Mouse (Mus musculus): ENCODE measurements at regions not wholly inside any gene's neighbourhood (a gene's known extent, or its start where the extent isn't known, plus 50 kb on each side); places are given as distances from the start of the nearest gene placed in this dataset.
A peak's percentile ranks its signal among the peaks of the same experiment; 100 is the strongest.

DNA sequence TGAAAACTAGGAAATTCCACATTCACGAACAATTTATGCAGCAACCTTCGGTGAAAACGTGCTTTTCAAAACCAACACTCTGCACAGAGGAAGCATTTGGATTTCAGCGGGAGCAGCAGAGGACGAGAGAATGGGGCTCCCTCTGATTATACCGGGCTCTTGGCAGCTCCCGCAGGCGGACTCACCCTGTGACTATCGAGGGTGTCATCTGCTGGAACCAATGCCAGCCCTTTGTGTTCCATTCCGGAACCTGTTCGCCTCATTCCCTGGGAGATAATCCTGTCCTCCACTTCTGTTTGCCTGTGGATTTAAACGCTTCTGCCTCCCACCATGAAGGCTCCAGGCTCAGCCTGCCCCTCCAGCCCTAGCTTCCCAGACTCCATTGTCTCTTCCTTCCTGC is 77.1 kb downstream of the Utp18 start:
- Histone ChIP-seq H3K4me3 (no peak overlapping the region), H3K36me3 (no peaks in the 10 kb centered on the region), H3K27ac (replicated peaks) (no peak overlapping the region), H3K4me2 (replicated peaks) (no peak overlapping the region), H3K9ac (replicated peaks) (no peak overlapping the region), H3K9me3 (no peaks in the 10 kb centered on the region), H3K27me3 (no peaks in the 10 kb centered on the region), H3K4me1 (no peaks in the 10 kb centered on the region)
- ATAC-seq (ENCODE audit: low FRiP score, low read depth) = no peak
- 65% methylated on average over 12 of the region's 12 CpGs for WGBS

DNA sequence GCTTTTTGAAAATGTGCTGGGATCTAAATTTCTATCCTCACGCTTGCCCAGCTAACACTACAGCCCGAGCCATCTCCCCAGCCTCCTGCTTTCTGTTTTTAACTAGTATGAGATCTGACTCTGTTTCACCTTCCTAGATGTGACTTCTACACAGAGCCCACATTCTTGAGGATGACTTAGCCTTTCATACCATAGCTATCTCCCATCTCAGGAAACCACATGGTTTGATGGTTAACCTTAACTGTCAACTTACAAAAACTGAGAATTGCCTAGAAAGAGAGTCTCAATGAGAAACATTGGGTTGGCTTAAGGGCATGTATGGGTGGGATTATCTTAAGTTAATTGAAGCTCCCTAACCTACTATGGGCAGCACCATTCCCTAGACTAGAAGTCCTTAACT is 78.4 kb downstream of the Utp18 start:
- no peak overlapping the region for H3K4me2 ChIP-seq (replicated peaks)
- H3K36me3 ChIP-seq = no peaks in the 10 kb centered on the region
- no peaks in the 10 kb centered on the region for H3K4me1 ChIP-seq
- no peak overlapping the region for H3K4me3 ChIP-seq
- H3K9ac ChIP-seq (replicated peaks) = no peak overlapping the region
- ATAC-seq (ENCODE audit: low FRiP score, low read depth) = no peak
- no peak overlapping the region for H3K27ac ChIP-seq (replicated peaks)
- no peaks in the 10 kb centered on the region for H3K9me3 ChIP-seq
- WGBS = 88% methylated on average over 2 of the region's 2 CpGs
- H3K27me3 ChIP-seq = no peaks in the 10 kb centered on the region

DNA sequence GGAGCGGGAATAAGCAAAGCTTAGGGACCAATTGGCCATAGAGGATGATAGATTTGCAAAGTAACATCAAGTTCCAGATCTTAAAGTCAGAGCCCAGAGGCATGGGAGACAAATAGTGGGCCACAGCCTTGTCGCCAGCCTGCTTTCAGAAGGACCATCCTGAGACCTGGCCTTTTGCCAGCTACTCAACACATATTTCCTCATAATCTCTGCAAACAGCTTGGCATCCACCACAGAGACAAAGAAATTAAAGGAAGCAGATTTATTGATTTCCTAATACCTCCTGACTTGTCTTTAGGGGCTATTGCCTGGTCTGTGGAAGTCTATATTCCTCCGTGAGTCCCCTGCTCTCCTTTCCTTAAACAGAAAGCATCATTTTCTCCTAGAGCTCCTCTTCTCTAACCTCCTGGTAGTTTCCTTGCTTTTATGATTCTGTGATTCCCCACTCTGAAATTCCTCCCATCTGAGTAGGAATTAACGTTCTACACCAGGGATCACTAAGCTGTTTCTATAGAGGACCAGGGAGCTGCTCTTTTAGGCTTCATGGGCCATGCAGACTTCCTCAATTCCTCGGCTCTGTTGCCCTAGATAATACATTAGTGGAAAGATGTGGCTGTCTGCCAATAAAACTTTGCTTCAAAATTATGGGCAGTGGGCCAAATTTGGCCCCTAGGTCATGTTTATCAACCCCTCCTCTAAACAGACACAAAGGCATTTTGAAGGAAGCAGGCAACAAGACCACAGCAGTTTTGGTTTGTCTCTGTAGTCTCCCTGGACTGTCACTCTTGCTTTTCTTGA is 114.2 kb downstream of the Utp18 start:
- ATAC-seq (ENCODE audit: low FRiP score, low read depth) = no peak
- H3K9me3 ChIP-seq = no peaks in the 10 kb centered on the region
- no peak overlapping the region for H3K27ac ChIP-seq (replicated peaks)
- H3K27me3 ChIP-seq = no peaks in the 10 kb centered on the region
- 84% methylated on average over 5 of the region's 5 CpGs for WGBS
- H3K9ac ChIP-seq (replicated peaks) = no peak overlapping the region
- H3K4me3 ChIP-seq = no peak overlapping the region
- no peaks in the 10 kb centered on the region for H3K36me3 ChIP-seq
- H3K4me2 ChIP-seq (replicated peaks) = no peak overlapping the region
- no peaks in the 10 kb centered on the region for H3K4me1 ChIP-seq

DNA sequence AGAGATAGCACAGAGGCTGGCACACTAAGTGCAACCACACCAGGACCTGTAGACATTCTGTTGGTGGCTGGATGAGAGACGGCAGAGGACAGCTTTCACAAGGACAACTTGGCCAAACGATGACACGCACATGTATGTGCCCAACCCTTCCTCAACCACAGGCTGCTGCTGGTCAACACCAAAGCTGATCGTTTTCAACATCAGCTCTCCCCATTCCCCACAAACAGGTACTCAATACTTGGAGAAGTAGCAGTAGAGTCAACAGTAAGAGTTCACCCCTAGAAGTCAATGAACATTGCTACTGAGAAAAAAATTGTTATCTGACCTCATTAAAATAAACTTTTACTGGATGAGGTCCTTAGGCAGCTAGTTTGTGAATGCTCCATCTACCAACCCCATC is 119.6 kb downstream of the Utp18 start:
- Histone ChIP-seq H3K4me1 (peaks cover 3% of the 10 kb centered on the region; the same call in 1 of the 2 replicates), H3K27ac (replicated peaks) (no peak overlapping the region)
- WGBS = 94% methylated on average over 4 of the region's 4 CpGs

DNA sequence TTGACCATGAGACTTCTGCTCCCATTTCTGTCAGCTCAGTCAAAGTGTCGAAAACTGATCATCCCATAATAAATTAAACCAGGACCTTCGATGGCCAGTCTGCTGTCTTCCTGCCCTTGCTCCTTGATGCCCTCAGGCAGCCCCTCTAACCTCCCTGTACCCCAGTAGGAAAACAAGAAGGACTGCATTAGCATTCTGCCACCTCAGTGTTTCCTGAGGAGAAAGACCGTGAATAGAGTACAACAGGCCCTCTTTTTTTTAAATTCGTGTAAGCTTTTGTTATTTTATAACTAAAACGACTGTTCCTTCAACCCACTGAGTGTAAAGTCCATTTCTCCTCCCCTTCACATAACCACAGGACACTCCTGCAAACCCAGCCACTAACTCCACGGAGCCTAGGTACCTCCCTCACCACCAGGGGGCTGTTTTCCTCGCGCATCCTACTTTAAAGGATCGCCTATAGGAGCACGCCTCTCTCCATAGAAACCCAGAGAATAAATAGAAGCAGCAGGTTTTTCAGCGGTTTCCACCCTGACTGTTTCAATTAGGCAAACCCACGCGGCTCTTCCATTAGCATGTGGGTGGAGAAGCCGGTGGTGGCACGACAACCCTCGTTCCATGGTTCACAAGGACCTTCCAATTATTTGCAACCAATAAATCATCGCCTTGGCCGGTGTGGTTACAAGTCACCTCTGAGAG is 122.6 kb downstream of the Utp18 start:
- no peaks in the 10 kb centered on the region for H3K36me3 ChIP-seq
- peak; percentile 76 for ATAC-seq (ENCODE audit: low FRiP score, low read depth)
- 23% methylated on average over 18 of the region's 18 CpGs for WGBS
- no peak overlapping the region for H3K27ac ChIP-seq (replicated peaks)
- H3K27me3 ChIP-seq = no peaks in the 10 kb centered on the region
- no peaks in the 10 kb centered on the region for H3K9me3 ChIP-seq
- no peak overlapping the region for H3K4me3 ChIP-seq
- H3K4me2 ChIP-seq (replicated peaks) = peak overlapping the region; percentile 33
- H3K9ac ChIP-seq (replicated peaks) = no peak overlapping the region
- H3K4me1 ChIP-seq = peaks cover 3% of the 10 kb centered on the region; the same call in 1 of the 2 replicates

More for the DNA sequence above, 119.6 kb downstream of the Utp18 start:
- Histone ChIP-seq H3K9ac (replicated peaks) (no peak overlapping the region), H3K9me3 (no peaks in the 10 kb centered on the region), H3K4me3 (no peak overlapping the region), H3K27me3 (no peaks in the 10 kb centered on the region), H3K4me2 (replicated peaks) (no peak overlapping the region), H3K36me3 (no peaks in the 10 kb centered on the region)
- no peak for ATAC-seq (ENCODE audit: low FRiP score, low read depth)

DNA sequence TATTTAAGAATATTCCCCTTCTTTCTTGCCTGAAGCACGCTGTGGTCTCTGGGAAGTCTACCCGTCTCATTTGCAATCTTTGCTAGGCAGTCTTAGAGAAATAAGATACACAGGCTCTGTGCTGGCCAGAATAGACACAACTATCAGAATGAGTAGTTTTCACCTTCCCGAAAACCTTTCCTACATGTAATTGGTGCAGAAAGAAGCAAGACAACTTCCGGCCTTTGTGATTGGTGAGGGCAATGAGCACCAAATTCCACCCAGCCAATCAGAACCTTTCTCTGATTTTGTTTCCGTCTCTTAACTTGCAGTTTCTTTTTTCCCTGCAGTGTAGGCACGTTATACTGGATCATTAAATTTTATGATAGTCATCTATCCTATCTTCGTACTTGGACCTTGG is 127.7 kb downstream of the Utp18 start:
- WGBS = 90% methylated on average over 7 of the region's 7 CpGs
- no peak overlapping the region for H3K4me2 ChIP-seq (replicated peaks)
- no peak overlapping the region for H3K4me3 ChIP-seq
- no peaks in the 10 kb centered on the region for H3K9me3 ChIP-seq
- no peak for ATAC-seq (ENCODE audit: low FRiP score, low read depth)
- H3K27me3 ChIP-seq = no peaks in the 10 kb centered on the region
- H3K4me1 ChIP-seq = no peaks in the 10 kb centered on the region
- H3K36me3 ChIP-seq = no peaks in the 10 kb centered on the region
- H3K27ac ChIP-seq (replicated peaks) = no peak overlapping the region
- H3K9ac ChIP-seq (replicated peaks) = no peak overlapping the region

DNA sequence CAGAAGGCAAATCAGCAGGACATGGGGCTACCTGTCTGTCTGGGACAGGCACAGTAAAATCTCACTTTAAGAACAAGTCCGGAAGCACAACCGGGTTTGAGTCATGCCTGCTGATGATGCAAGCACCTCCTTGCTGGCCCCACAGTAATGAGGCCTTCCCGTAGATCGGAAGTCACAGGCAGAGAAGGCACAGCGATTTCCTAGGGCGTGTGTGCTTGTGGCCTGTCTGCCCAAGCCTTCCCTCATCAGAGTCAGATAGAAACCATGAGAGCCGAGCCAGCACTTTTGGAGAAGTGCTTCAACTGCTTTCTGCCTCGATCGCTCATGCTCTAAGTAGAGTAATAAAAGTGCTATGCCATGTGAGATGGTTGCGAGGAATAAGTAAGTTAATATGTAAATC is 148.9 kb downstream of the Utp18 start:
- no peak overlapping the region for H3K4me2 ChIP-seq (replicated peaks)
- ATAC-seq (ENCODE audit: low FRiP score, low read depth) = no peak
- 95% methylated on average over 10 of the region's 10 CpGs for WGBS

DNA sequence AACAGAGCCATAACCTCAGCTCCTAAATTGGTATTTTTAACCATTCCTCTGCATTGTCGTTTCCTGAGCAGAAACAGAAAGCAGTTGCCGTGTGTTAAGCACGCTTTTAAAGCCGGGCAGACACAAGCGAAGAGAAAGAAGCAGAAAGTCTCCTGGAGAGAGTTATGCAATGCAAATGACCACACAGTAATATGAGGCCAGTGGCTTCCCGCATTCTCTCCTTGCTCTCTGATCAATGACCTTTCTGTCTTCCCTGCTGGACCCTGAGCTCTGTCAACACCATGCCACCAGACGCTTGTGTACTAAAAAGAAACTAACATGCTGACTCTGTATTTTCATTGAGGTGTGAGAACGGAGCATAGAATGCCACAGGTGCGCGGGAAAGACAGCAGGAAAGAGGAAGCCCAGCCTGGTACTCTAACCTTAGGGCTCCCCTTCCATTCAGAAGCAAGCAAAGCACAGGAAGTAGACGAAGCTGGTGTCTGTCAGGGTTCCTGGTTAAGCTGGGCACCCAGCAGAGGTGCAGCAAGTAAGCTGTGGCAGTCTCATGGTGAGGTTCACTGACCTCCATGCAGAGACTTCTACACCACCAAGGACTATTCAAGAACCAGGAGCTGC is 151.9 kb downstream of the Utp18 start:
- Histone ChIP-seq H3K4me3 (no peak overlapping the region), H3K27me3 (no peaks in the 10 kb centered on the region), H3K4me1 (no peaks in the 10 kb centered on the region), H3K4me2 (replicated peaks) (no peak overlapping the region), H3K36me3 (no peaks in the 10 kb centered on the region), H3K9me3 (no peaks in the 10 kb centered on the region), H3K9ac (replicated peaks) (no peak overlapping the region), H3K27ac (replicated peaks) (no peak overlapping the region)
- WGBS = 64% methylated on average over 11 of the region's 11 CpGs
- no peak for ATAC-seq (ENCODE audit: low FRiP score, low read depth)

More for the DNA sequence above, 148.9 kb downstream of the Utp18 start:
- Histone ChIP-seq H3K27ac (replicated peaks) (no peak overlapping the region), H3K9ac (replicated peaks) (no peak overlapping the region), H3K9me3 (no peaks in the 10 kb centered on the region), H3K36me3 (no peaks in the 10 kb centered on the region), H3K27me3 (no peaks in the 10 kb centered on the region), H3K4me1 (no peaks in the 10 kb centered on the region), H3K4me3 (no peak overlapping the region)

DNA sequence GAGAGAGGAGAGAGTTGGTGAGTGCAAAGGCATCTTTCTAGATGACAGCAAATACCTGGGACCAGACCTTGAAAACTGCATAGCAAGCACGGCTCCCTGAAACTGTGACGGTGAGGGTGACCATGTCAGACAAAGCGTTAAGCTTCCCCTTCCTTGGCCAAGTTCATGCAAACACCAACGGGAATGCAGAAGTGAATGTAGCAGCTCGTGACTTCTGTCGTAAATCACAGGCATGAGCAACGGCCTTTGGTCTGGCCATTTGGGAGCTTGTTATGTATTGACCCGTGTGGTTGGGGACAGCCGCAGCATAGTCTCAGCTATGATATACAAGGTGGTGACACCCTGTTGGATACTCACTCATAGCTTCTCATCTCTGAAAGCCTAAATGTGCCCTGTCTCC is 156.4 kb downstream of the Utp18 start:
- no peak for ATAC-seq (ENCODE audit: low FRiP score, low read depth)
- Histone ChIP-seq H3K27ac (replicated peaks) (no peak overlapping the region), H3K4me3 (no peak overlapping the region), H3K9ac (replicated peaks) (no peak overlapping the region), H3K4me1 (no peaks in the 10 kb centered on the region), H3K4me2 (replicated peaks) (no peak overlapping the region), H3K36me3 (no peaks in the 10 kb centered on the region), H3K27me3 (no peaks in the 10 kb centered on the region), H3K9me3 (no peaks in the 10 kb centered on the region)
- 95% methylated on average over 9 of the region's 9 CpGs for WGBS

DNA sequence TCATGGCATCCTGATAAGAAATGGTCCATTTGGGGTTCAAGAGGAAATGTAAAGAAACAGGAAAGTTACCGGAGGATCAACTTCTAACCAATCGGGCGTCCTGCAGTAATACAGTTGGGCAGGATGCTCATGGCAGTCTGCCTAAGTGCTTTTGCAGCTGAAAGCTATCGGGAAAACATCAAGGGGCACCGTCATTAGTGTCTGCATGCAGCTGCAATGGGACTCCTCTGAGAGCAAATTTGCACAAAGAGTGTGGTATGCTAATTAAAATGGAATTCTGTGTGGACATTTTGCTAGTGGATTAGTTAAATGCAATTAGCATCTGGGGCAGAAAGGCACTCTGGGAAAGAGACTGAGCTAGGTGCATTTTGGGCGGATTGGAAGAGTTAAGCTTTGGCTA is 160.3 kb downstream of the Utp18 start:
- no peak overlapping the region for H3K4me2 ChIP-seq (replicated peaks)
- H3K9me3 ChIP-seq = no peaks in the 10 kb centered on the region
- no peaks in the 10 kb centered on the region for H3K4me1 ChIP-seq
- no peaks in the 10 kb centered on the region for H3K27me3 ChIP-seq
- H3K27ac ChIP-seq (replicated peaks) = no peak overlapping the region
- H3K4me3 ChIP-seq = no peak overlapping the region
- ATAC-seq (ENCODE audit: low FRiP score, low read depth) = no peak
- no peak overlapping the region for H3K9ac ChIP-seq (replicated peaks)
- H3K36me3 ChIP-seq = no peaks in the 10 kb centered on the region
- 72% methylated on average over 6 of the region's 6 CpGs for WGBS

DNA sequence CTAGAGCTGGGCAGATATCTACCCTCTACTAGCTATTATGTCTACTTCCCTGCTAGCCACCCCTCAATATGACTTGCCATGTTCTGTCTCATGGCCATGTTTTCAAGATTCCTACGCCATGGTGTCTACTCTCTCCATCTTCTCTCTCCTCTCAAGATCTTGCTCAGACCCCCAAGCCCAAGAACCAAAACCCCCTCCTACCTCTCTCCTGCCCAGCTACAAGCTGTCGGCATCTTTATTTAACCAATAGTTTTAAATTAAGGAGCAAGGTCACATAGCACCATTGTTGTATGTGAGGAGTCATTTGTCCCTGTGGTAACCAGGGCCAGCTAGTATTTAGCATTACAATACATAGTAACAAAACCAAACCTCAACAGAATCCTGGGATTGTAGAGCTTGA is 166.4 kb downstream of the Utp18 start:
- 55% methylated on average over 2 of the region's 2 CpGs for WGBS
- H3K9me3 ChIP-seq = no peaks in the 10 kb centered on the region
- no peak overlapping the region for H3K27ac ChIP-seq (replicated peaks)
- no peak for ATAC-seq (ENCODE audit: low FRiP score, low read depth)
- H3K4me3 ChIP-seq = no peak overlapping the region
- no peak overlapping the region for H3K4me2 ChIP-seq (replicated peaks)
- no peaks in the 10 kb centered on the region for H3K27me3 ChIP-seq
- no peaks in the 10 kb centered on the region for H3K4me1 ChIP-seq
- H3K36me3 ChIP-seq = no peaks in the 10 kb centered on the region
- no peak overlapping the region for H3K9ac ChIP-seq (replicated peaks)

DNA sequence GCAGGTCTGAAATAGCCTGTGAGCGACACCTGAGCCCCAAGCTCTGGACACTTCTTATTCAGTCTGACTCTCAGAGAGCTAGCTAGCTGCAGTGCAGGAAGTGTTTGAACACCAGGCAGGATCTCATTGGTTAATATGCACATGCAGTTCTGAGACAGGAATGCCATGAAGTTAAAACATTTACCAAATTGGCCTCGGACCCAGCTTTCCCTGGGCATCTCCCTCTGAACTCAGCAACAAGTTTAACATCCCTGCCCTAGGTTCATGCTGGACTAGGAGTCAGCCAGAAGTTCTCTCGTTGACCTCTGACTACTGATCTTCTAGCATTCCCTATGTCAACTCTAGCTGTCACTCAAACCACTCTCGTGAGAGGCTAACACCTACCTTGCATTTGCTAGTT is 175.9 kb downstream of the Utp18 start:
- ATAC-seq (ENCODE audit: low FRiP score, low read depth) = no peak
- 82% methylated on average over 4 of the region's 4 CpGs for WGBS
- H3K4me1 ChIP-seq = no peaks in the 10 kb centered on the region
- H3K9ac ChIP-seq (replicated peaks) = no peak overlapping the region
- no peaks in the 10 kb centered on the region for H3K27me3 ChIP-seq
- no peaks in the 10 kb centered on the region for H3K36me3 ChIP-seq
- no peaks in the 10 kb centered on the region for H3K9me3 ChIP-seq
- no peak overlapping the region for H3K4me3 ChIP-seq
- H3K4me2 ChIP-seq (replicated peaks) = no peak overlapping the region
- H3K27ac ChIP-seq (replicated peaks) = no peak overlapping the region
